Mouse (Mus musculus): ENCODE data around the gene Olfr851. TPM values are rescaled to one million over a fixed set of nuclear protein-coding genes. Genes with fewer than 3 reads are reported as not detected.

The Olfr851 gene
- total RNA-seq (2021), result not detected in 2 replicates
- long read RNA-seq, result 0 reads

DNA sequence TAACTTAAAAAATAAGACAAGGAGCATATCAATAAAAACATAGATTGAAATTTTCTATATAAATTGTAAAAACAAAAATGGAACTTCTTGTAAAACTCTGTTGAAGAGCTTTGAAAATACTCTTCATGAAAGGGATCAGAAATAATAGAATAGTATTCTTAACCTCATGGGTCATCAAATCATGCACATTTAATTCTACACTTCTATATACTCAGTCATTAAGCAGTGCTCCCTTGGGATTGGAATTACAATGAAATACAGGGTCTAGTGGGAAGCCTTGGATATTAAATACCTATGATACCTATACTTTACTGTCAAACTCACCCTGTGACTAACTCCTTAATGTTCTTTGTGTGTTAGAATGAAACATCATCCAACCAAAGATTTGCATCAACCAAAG lies at the start of gene Olfr851:
Gene Olfr851 (plus strand): TSS at position 301 of the 400 bp plus-strand sequence.
- DNase-seq, result no peak

GRCm38 (mm10) chr9:19478148-19478547 lies 14.9 kb upstream of the Olfr851 start, which contains the start of gene Olfr850:
TSS of gene Olfr850 (minus strand) at chr9:19478248.
- DNase-seq, result no peak

GRCm38 (mm10) chr9:19540976-19541375 lies 47.9 kb downstream of the Olfr851 start, which contains the start of gene Olfr853:
TSS of gene Olfr853 (minus strand) at chr9:19541076.
- DNase-seq, result no peak

Other genes with a start within 250 kb of the Olfr851 start
- gene Olfr843, start 241.3 kb upstream of the Olfr851 start, total RNA-seq (2021), result not detected in 2 replicates
- gene Olfr844, start 176.9 kb upstream of the Olfr851 start, total RNA-seq (2021), result not detected in 2 replicates
- gene Olfr845, start 156.8 kb upstream of the Olfr851 start, total RNA-seq (2021), result not detected in 2 replicates
- gene Olfr846, start 129.3 kb upstream of the Olfr851 start, total RNA-seq (2021), result not detected in 2 replicates
- gene Olfr847, start 114.6 kb upstream of the Olfr851 start, total RNA-seq (2021), result not detected in 2 replicates
- gene Olfr849, start 53.0 kb upstream of the Olfr851 start, total RNA-seq (2021), result not detected in 2 replicates
- gene Olfr850, start 15.0 kb upstream of the Olfr851 start, total RNA-seq (2021), result not detected in 2 replicates
- not detected in 2 replicates for gene Olfr853, start 47.8 kb downstream of the Olfr851 start, total RNA-seq (2021)
- gene Olfr854, start 74.1 kb downstream of the Olfr851 start, total RNA-seq (2021), result not detected in 2 replicates
- gene Olfr855, start 89.3 kb downstream of the Olfr851 start, total RNA-seq (2021), result not detected in 2 replicates
- gene Zfp317, start 128.8 kb downstream of the Olfr851 start, total RNA-seq (2021), result 24.7 and 30.1 TPM in 2 replicates
- gene Olfr857, start 216.1 kb downstream of the Olfr851 start, total RNA-seq (2021), result not detected in 2 replicates

All from adrenal gland, postnatal 25 days (tissue).